Mouse (Mus musculus) c-Kit-positive CD71-negative TER-119-negative erythroid progenitor cells, embryonic 14.5 days (primary cell): ENCODE measurements at regions not wholly inside any gene's neighbourhood (a gene's known extent, or its start where the extent isn't known, plus 50 kb on each side); places are given as distances from the start of the nearest gene placed in this dataset.

Source experiments
- DNase-seq: peaks from one replicate; pipeline ENCODE4 v3.0.0-alpha.2; 2013; ENCODE audit warnings: low read depth

- DNase-seq, result no peak
These were observed 926.3 kb downstream of the 4930447A16Rik start for GRCm38 (mm10) chr15:38351701-38352100.

GRCm38 (mm10) chr15:38353371-38353770, 928.0 kb downstream of the 4930447A16Rik start:
- DNase-seq, result no peak

- no peak for DNase-seq
These were observed 933.7 kb downstream of the 4930447A16Rik start for GRCm38 (mm10) chr15:38359053-38359452.

- DNase-seq, result no peak
These were observed 938.2 kb downstream of the 4930447A16Rik start for GRCm38 (mm10) chr15:38363522-38363921.

- no peak for DNase-seq
These were observed 938.7 kb downstream of the 4930447A16Rik start for GRCm38 (mm10) chr15:38364014-38364413.

GRCm38 (mm10) chr15:38367643-38368042, 942.3 kb downstream of the 4930447A16Rik start:
- no peak for DNase-seq

GRCm38 (mm10) chr15:38368291-38368690, 942.9 kb downstream of the 4930447A16Rik start:
- DNase-seq, result no peak

- no peak for DNase-seq
These were observed 946.2 kb downstream of the 4930447A16Rik start for GRCm38 (mm10) chr15:38371404-38372090.

- peak; percentile 64 for DNase-seq
These were observed 948.4 kb downstream of the 4930447A16Rik start for GRCm38 (mm10) chr15:38373797-38374196.

GRCm38 (mm10) chr15:38374786-38375185, 949.4 kb downstream of the 4930447A16Rik start:
- no peak for DNase-seq

- no peak for DNase-seq
These were observed 952.8 kb downstream of the 4930447A16Rik start for GRCm38 (mm10) chr15:38378106-38378505.

- DNase-seq, result no peak
These were observed 962.3 kb downstream of the 4930447A16Rik start for GRCm38 (mm10) chr15:38387617-38388016.

GRCm38 (mm10) chr15:38388436-38388835, 963.1 kb downstream of the 4930447A16Rik start:
- DNase-seq, result no peak

GRCm38 (mm10) chr15:38390450-38390849, 965.1 kb downstream of the 4930447A16Rik start:
- DNase-seq, result no peak

- DNase-seq, result no peak
These were observed 966.1 kb downstream of the 4930447A16Rik start for GRCm38 (mm10) chr15:38391420-38391819.

GRCm38 (mm10) chr15:38391860-38392259, 966.5 kb downstream of the 4930447A16Rik start:
- no peak for DNase-seq

GRCm38 (mm10) chr15:38392441-38393149, 967.2 kb downstream of the 4930447A16Rik start:
- no peak for DNase-seq

- DNase-seq, result no peak
These were observed 973.5 kb downstream of the 4930447A16Rik start for GRCm38 (mm10) chr15:38398852-38399251.

GRCm38 (mm10) chr15:38402762-38403161, 977.4 kb downstream of the 4930447A16Rik start:
- no peak for DNase-seq

- DNase-seq, result no peak
These were observed 978.5 kb downstream of the 4930447A16Rik start for GRCm38 (mm10) chr15:38403760-38404375.

GRCm38 (mm10) chr15:38406114-38406960, 981.0 kb downstream of the 4930447A16Rik start:
- no peak for DNase-seq

GRCm38 (mm10) chr15:38407476-38407875, 982.1 kb downstream of the 4930447A16Rik start:
- DNase-seq, result no peak
